Mouse (Mus musculus): ENCODE results near the gene Gadd45gip1. TPM values are rescaled to one million over a fixed set of nuclear protein-coding genes. Genes with fewer than 3 reads are reported as not detected.
A peak's percentile ranks its signal among the peaks of the same experiment; 100 is the strongest.

The Gadd45gip1 gene
- 50.5 and 64.1 TPM in 2 replicates for polyA plus RNA-seq (2012; rRNA removed)

DNA sequence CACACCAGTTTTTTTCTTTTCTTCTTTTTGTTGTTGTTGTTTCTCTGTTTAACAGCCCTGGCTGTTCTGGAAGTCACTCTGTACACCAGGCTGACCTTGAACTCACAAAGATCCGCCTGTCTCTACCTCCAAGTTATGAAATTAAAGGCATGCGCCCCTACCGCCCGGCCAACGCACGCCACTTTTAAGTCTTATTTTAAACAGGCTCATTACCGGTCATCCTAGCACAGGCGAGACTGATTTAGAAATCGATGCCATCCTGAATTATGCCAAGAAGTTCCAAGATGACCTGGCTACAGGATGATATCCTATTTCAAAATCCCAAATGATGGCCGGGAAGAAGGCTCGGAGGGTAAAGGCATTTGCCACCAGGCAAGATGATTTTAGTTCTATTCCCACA is at the start of gene Gadd45gip1:
Gene Gadd45gip1 (plus strand): TSS at position 33 of the 400 bp plus-strand sequence.
- peaks cover 3% of the 10 kb centered on the region; the same call in 1 of the 2 replicates for H3K4me1 ChIP-seq (ENCODE audit: control insufficient read depth, insufficient read depth, insufficient read length, low read length)
- H3K27me3 ChIP-seq (ENCODE audit: control insufficient read depth, insufficient read depth, low read length), result no peaks in the 10 kb centered on the region
- peaks cover 24% of the 10 kb centered on the region for H3K36me3 ChIP-seq (ENCODE audit: control insufficient read depth, insufficient read depth, low read length)
- peak within 1 kb of the TSS; percentile 67 for H3K27ac ChIP-seq (ENCODE audit: insufficient read depth, low read depth, low read length)
- 41% methylated on average over 11 of the region's 11 CpGs for WGBS
- peak within 1 kb of the TSS; percentile 99 for H3K4me3 ChIP-seq (ENCODE audit: low read depth, low read length)
- TF ChIP-seq CTCF (IDR thresholded peaks at IDR 0.05; ENCODE audit: extremely low read depth, insufficient read length, insufficient replicate concordance, low read depth, low read length) (peak; percentile 38; the same call in 1 of the 2 replicates), POLR2A (IDR thresholded peaks at IDR 0.05; ENCODE audit: low read depth, low read length) (no peak)

DNA sequence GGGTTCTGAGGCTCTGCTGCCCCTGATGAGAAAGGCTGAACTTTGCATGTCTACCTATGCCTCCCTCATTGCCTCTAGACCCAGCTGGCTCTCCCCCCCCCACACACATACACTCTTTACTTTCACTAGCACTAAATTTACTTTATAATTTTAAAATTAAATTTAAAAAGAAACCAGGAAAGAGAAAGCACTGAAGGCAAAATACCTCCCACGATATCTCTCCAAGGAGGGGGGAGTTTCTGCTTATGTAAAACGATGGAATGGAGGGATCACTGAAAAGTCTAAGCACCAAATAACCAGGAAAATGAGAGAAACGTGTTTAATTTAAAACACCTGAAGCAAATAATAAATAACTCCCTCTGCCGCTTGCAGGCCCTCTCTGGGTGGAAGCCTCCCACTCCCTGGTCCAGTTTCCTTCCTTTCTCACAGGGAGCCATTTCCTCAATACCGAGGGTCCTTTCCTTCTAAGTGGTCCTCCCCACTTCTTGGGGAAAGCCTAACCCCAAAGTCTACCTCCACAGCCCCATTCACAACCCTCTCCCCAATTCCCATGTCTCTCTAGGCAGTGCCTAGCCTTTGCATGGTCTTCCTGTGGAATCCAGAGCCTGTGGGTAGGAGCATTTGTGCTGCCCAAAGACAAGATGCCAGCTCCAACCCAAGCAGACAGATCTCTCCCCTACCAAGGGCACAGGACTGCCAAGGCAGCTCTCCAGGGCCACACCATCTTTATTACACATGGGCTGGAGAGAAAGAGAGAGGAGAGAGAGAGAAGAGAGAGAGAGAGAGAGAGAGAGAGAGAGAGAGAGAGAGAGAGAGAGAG is 49.4 kb upstream of the Gadd45gip1 start:
- WGBS, result 76% methylated on average over 5 of the region's 5 CpGs
- TF ChIP-seq CTCF (IDR thresholded peaks at IDR 0.05; ENCODE audit: extremely low read depth, insufficient read length, insufficient replicate concordance, low read depth, low read length) (no peak), POLR2A (IDR thresholded peaks at IDR 0.05; ENCODE audit: low read depth, low read length) (no peak)

DNA sequence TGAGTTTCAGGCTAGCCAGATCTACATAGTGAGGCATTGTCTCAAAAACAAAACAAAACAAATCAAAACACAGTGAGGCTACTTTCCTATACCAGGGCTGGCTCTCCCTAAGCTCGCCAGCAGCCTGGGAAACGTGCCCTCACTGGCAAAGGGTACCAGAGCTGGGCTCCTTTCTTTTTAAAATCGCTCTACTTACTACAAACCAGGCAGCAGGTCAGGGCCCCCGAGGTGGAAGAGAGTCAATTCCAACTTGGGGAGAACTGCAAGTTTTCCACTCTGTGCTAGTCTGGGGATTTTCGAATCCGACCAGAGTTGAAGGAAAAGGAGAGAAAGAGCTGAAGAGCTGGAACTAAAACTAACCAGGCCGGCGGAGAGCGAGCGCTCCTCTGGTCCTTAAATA is 48.6 kb upstream of the Gadd45gip1 start:
- TF ChIP-seq CTCF (IDR thresholded peaks at IDR 0.05; ENCODE audit: extremely low read depth, insufficient read length, insufficient replicate concordance, low read depth, low read length) (no peak), POLR2A (IDR thresholded peaks at IDR 0.05; ENCODE audit: low read depth, low read length) (no peak)
- no peak overlapping the region for H3K4me3 ChIP-seq (ENCODE audit: low read depth, low read length)
- H3K27me3 ChIP-seq (ENCODE audit: control insufficient read depth, insufficient read depth, low read length), result peaks cover 22% of the 10 kb centered on the region
- H3K4me1 ChIP-seq (ENCODE audit: control insufficient read depth, insufficient read depth, insufficient read length, low read length), result peaks cover 24% of the 10 kb centered on the region
- H3K36me3 ChIP-seq (ENCODE audit: control insufficient read depth, insufficient read depth, low read length), result no peaks in the 10 kb centered on the region
- H3K27ac ChIP-seq (ENCODE audit: insufficient read depth, low read depth, low read length), result no peak overlapping the region
- 82% methylated on average over 10 of the region's 10 CpGs for WGBS

More for the DNA sequence above, 49.4 kb upstream of the Gadd45gip1 start:
- Histone ChIP-seq H3K27me3 (ENCODE audit: control insufficient read depth, insufficient read depth, low read length) (peaks cover 22% of the 10 kb centered on the region), H3K4me1 (ENCODE audit: control insufficient read depth, insufficient read depth, insufficient read length, low read length) (peaks cover 22% of the 10 kb centered on the region), H3K36me3 (ENCODE audit: control insufficient read depth, insufficient read depth, low read length) (no peaks in the 10 kb centered on the region), H3K27ac (ENCODE audit: insufficient read depth, low read depth, low read length) (no peak overlapping the region), H3K4me3 (ENCODE audit: low read depth, low read length) (no peak overlapping the region)

DNA sequence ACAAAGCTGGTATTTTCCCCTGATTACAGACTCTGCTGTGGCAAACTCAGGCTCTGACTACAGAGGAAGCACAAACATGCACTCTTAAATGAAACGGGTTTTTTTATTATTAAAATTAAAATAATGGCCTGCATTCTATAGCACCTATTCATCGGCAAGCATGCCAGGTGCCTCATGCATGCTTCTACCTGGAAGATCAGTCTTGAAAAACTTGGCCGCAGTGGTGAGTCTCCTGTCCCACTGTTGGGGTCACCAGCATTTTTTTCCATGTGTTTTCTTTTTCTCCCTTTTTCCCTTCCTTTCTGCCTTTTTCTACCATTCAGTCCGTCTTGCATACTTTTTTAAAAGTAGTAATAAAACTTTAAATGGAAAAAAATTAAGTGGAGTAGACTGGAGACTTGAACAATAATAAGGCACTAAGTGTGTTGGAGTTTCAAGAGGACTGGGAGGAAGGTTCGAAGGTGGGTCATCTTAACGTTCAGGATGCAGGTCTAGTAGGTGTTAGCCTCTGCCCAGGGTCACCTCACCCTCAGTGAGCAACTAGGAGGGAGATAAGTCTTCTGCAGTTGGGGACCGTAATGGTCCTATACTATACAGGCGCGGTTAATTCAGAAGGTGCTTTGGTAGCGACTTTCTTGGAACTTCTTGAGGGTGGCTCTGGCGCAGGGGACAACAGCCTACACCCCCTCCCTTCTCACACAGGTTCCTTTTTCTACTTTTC is 48.0 kb upstream of the Gadd45gip1 start:
- H3K4me1 ChIP-seq (ENCODE audit: control insufficient read depth, insufficient read depth, insufficient read length, low read length), result peaks cover 24% of the 10 kb centered on the region
- TF ChIP-seq POLR2A (IDR thresholded peaks at IDR 0.05; ENCODE audit: low read depth, low read length) (no peak), CTCF (IDR thresholded peaks at IDR 0.05; ENCODE audit: extremely low read depth, insufficient read length, insufficient replicate concordance, low read depth, low read length) (no peak)
- H3K27me3 ChIP-seq (ENCODE audit: control insufficient read depth, insufficient read depth, low read length), result peaks cover 22% of the 10 kb centered on the region
- no peak overlapping the region for H3K27ac ChIP-seq (ENCODE audit: insufficient read depth, low read depth, low read length)
- H3K4me3 ChIP-seq (ENCODE audit: low read depth, low read length), result no peak overlapping the region
- WGBS, result 81% methylated on average over 11 of the region's 11 CpGs
- no peaks in the 10 kb centered on the region for H3K36me3 ChIP-seq (ENCODE audit: control insufficient read depth, insufficient read depth, low read length)

DNA sequence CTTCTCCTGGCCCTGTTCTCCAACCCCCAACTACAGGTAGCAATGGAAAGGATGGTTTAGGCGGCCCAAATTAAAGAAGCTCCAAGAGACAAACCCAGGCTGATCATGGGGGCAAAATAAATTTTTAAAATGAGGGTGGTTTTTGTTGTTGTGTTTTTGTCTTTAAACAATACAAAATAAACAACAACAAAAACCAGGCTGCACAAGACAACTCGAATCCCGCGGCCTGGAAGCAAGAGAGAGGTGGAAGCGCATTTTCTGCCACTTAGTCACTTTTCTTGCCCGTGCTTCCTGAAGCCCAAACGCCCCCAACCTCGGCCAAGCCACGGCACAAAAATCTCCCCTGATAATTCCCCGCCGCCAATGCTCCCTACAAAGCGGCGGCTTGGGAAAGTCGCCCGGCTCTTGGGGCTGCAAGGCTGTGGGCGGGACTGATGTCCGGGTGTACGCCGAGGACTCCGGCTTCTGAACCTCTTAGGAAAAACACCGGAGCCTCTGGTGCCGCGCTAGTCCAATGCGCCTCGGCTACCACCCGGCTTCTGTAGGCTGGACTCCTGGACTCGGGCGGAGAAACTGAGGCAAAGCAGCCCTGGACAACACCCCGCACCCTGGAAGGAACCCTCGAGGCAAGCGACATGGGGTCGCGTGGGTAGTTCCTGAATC is 47.3 kb upstream of the Gadd45gip1 start:
- Histone ChIP-seq H3K27ac (ENCODE audit: insufficient read depth, low read depth, low read length) (no peak overlapping the region), H3K4me3 (ENCODE audit: low read depth, low read length) (peak overlapping the region; percentile 40), H3K27me3 (ENCODE audit: control insufficient read depth, insufficient read depth, low read length) (peaks cover 22% of the 10 kb centered on the region), H3K4me1 (ENCODE audit: control insufficient read depth, insufficient read depth, insufficient read length, low read length) (peaks cover 24% of the 10 kb centered on the region), H3K36me3 (ENCODE audit: control insufficient read depth, insufficient read depth, low read length) (no peaks in the 10 kb centered on the region)
- WGBS, result 20% methylated on average over 33 of the region's 33 CpGs
- TF ChIP-seq CTCF (IDR thresholded peaks at IDR 0.05; ENCODE audit: extremely low read depth, insufficient read length, insufficient replicate concordance, low read depth, low read length) (no peak), POLR2A (IDR thresholded peaks at IDR 0.05; ENCODE audit: low read depth, low read length) (no peak)

DNA sequence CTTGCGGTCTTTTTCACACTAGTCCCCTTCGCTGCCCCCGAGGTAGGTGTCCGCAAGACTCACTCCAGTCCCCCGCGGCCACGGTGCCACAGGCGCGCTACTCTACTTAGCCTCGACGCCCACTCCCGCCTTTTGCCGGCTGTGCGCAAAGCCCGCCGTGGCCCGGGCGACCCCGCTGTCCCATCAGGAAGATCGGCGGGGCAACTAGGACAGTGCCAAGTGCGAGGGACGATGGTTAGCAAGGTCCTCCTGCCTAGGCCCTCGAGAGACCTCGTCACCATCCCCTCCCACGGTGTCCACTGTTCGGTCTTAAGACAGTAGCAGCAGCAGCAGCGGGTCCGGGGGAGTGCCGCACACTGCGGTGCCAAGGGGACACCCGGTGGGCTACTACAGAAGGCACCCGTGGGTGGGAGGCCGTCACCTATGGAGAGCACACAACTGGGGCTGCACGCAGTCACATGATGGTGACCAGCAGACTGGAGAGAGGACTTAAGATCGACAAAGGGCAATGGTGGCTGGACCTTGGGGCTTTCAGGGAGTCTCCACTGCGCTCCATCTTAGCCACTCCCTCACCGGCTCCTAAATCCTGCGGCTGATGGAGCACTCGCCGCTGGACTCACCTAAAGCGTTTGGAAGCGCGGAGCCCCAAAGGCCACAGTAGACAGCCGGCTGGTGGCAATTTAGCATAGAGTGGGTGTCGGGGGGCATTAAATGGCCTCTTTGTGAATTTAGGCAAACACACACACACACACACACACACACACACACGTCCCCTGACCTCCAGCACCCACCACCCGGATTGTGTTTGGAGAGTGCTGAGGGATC is 46.4 kb upstream of the Gadd45gip1 start:
- no peak for TF ChIP-seq CTCF (IDR thresholded peaks at IDR 0.05; ENCODE audit: extremely low read depth, insufficient read length, insufficient replicate concordance, low read depth, low read length)
- TF ChIP-seq POLR2A (IDR thresholded peaks at IDR 0.05; ENCODE audit: low read depth, low read length), result no peak
- H3K27ac ChIP-seq (ENCODE audit: insufficient read depth, low read depth, low read length), result no peak overlapping the region
- peak overlapping the region; percentile 40 for H3K4me3 ChIP-seq (ENCODE audit: low read depth, low read length)
- H3K4me1 ChIP-seq (ENCODE audit: control insufficient read depth, insufficient read depth, insufficient read length, low read length), result peaks cover 28% of the 10 kb centered on the region
- 17% methylated on average over 48 of the region's 48 CpGs for WGBS
- H3K36me3 ChIP-seq (ENCODE audit: control insufficient read depth, insufficient read depth, low read length), result no peaks in the 10 kb centered on the region
- H3K27me3 ChIP-seq (ENCODE audit: control insufficient read depth, insufficient read depth, low read length), result peaks cover 22% of the 10 kb centered on the region
